Mouse (Mus musculus) neural tube, embryonic 15.5 days (tissue): ENCODE results near the gene Kif2c. TPM values are rescaled to one million over a fixed set of nuclear protein-coding genes. Genes with fewer than 3 reads are reported as not detected.

Experiments
- ATAC-seq: fragments of 200-750 bp; cut with Nextera tagmentation; 2 replicates; pipeline ENCODE4 v1.8.0; 2017; ENCODE audit warnings: mild to moderate bottlenecking, moderate TSS enrichment, moderate library complexity; ENCODE audit not compliant: low FRiP score
- H3K27ac ChIP-seq: fragments of 300-500 bp; sonication (generic); replicated peaks from 2 replicates; pipeline ENCODE4 v1.5.1; 2015; ENCODE audit warnings: mild to moderate bottlenecking, inconsistent platforms
- H3K27me3 ChIP-seq: fragments of 300-500 bp; sonication (generic); replicated peaks from 2 replicates; pipeline ENCODE4 v1.6.1; 2015; ENCODE audit warnings: inconsistent platforms
- H3K36me3 ChIP-seq: fragments of 300-500 bp; sonication (generic); 2 replicates; pipeline ENCODE4 v1.6.1; 2015; ENCODE audit warnings: inconsistent platforms
- H3K4me1 ChIP-seq: fragments of 300-500 bp; sonication (generic); 2 replicates; pipeline ENCODE4 v1.6.1; 2015; ENCODE audit warnings: inconsistent platforms
- H3K4me2 ChIP-seq: fragments of 300-500 bp; sonication (generic); 2 replicates; pipeline ENCODE4 v1.6.1; 2015; ENCODE audit warnings: inconsistent platforms, mild to moderate bottlenecking, moderate library complexity
- H3K4me3 ChIP-seq: fragments of 300-500 bp; sonication (generic); replicated peaks from 2 replicates; pipeline ENCODE4 v1.5.1; 2015; ENCODE audit warnings: mild to moderate bottlenecking, inconsistent platforms
- H3K9ac ChIP-seq: fragments of 300-500 bp; sonication (generic); replicated peaks from 2 replicates; pipeline ENCODE4 v1.6.1; 2015; ENCODE audit warnings: mild to moderate bottlenecking, inconsistent platforms
- H3K9me3 ChIP-seq: fragments of 300-500 bp; sonication (generic); replicated peaks from 2 replicates; pipeline ENCODE4 v1.6.1; 2016; ENCODE audit warnings: inconsistent platforms
- WGBS: fragments of 180-500 bp; shearing (Covaris S2); methylation state at CpG from one replicate; pipeline ENCODE4 v1.1.7; 2015; ENCODE audit warnings: mixed read lengths; 5-methylcytosine and 5-hydroxymethylcytosine counted together
- polyA plus RNA-seq: library from polyadenylated mRNA; unstranded; fragments of >200 nt; fragmentation: Nextera tagmentation; extraction: Ambion mirVana; gene quantifications from 2 replicates; pipeline ENCODE4 v1.2.1, GENCODE M21; 2015

The Kif2c gene
- polyA plus RNA-seq, 1 experiment from 2014 or later: 6.8 TPM

DNA sequence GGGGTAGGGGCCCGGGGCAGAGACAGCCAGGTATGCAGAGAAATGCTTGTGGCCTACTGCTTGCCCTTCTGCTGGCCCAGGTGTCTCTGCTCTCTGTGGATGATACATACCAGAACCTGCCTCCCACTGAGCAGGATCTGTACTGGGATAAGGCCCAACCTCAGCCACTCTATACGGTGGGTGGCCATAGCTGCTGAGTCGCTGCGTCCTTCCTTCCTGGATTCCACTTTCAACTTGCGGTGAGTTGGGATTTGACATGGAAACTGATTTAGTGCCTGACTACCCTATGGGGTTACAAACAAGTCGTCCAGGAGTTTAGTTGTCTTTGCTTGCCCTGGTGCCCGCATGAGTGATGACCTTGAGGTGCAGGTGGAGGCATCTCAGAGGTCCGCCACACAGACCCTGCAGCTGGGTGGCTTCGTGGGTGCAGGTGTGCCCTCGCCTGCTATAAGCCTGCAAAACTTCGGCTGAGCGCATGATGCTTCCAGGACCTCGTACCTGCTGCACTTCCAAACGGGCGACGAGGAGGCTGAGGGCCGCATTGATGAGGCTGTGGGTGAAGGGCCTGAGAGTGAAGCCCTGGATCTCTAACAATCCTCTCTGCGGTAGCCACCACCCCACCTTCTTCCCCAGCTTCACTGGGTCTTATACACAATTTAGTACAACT is 34.3 kb downstream of the Kif2c start:
- no peak overlapping the region for H3K27ac ChIP-seq
- peaks cover 34% of the 10 kb centered on the region for H3K36me3 ChIP-seq
- no peak overlapping the region for H3K4me2 ChIP-seq
- H3K9ac ChIP-seq: no peak overlapping the region
- H3K4me3 ChIP-seq: no peak overlapping the region
- no peaks in the 10 kb centered on the region for H3K27me3 ChIP-seq
- ATAC-seq: no peak
- peaks cover 9% of the 10 kb centered on the region for H3K4me1 ChIP-seq
- no peaks in the 10 kb centered on the region for H3K9me3 ChIP-seq
- 88% methylated on average over 18 of the region's 18 CpGs for WGBS

DNA sequence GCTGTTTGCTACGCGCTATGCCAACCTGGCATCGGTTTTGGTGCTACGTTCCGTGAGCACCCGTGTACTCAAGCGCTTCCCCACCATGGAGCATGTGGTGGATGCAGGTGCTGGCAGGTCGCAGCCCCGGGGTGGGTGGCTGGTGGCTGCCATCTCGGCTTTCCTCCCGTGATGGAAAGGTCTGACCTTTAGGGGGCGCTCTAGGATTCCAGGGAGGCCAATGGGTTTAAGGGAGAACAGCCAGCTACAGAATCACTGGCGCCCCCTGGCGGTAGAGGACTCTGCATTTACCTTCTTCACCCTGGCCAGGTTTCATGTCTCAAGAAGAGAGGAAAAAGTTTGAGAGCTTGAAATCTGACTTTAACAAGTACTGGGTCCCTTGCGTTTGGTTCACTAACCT is 36.3 kb downstream of the Kif2c start:
- Histone ChIP-seq H3K27ac (no peak overlapping the region), H3K4me2 (no peak overlapping the region), H3K4me3 (no peak overlapping the region), H3K4me1 (no peaks in the 10 kb centered on the region), H3K9ac (no peak overlapping the region), H3K9me3 (no peaks in the 10 kb centered on the region), H3K36me3 (peaks cover 16% of the 10 kb centered on the region), H3K27me3 (no peaks in the 10 kb centered on the region)
- WGBS: 32% methylated on average over 15 of the region's 15 CpGs
- no peak for ATAC-seq

DNA sequence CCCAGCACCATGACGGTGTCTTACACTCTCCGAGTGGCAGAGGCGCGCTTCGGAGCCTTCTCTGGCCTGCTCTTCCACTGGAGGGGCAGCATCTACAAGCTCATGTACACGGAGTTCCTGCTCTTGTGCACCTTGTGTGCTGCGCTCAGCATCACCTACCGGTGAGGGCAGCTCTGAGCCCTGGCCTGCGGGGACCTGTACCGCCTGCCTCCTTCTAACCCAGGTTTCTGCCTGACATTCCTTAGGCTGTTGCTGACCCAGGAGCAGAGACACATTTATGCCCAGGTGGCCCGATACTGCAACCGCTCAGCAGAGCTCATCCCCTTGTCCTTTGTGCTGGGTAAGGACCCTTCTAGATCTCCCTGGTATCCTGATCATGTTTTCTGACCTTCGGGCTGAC is 37.2 kb downstream of the Kif2c start:
- Histone ChIP-seq H3K4me1 (no peaks in the 10 kb centered on the region), H3K4me3 (no peak overlapping the region), H3K9ac (no peak overlapping the region), H3K4me2 (no peak overlapping the region), H3K9me3 (no peaks in the 10 kb centered on the region), H3K36me3 (peaks cover 6% of the 10 kb centered on the region), H3K27ac (no peak overlapping the region), H3K27me3 (no peaks in the 10 kb centered on the region)
- 91% methylated on average over 13 of the region's 13 CpGs for WGBS
- no peak for ATAC-seq

GRCm38 (mm10) chr4:117143023-117143422 is 39.4 kb downstream of the Kif2c start:
- Histone ChIP-seq H3K36me3 (no peaks in the 10 kb centered on the region), H3K27me3 (no peaks in the 10 kb centered on the region), H3K9ac (no peak overlapping the region), H3K4me2 (no peak overlapping the region), H3K9me3 (no peaks in the 10 kb centered on the region), H3K4me3 (no peak overlapping the region), H3K27ac (no peak overlapping the region), H3K4me1 (no peaks in the 10 kb centered on the region)
- WGBS: 48% methylated on average over 7 of the region's 7 CpGs
- no peak for ATAC-seq

GRCm38 (mm10) chr4:117140613-117141012 is 41.8 kb downstream of the Kif2c start:
- no peak overlapping the region for H3K9ac ChIP-seq
- H3K36me3 ChIP-seq: no peaks in the 10 kb centered on the region
- WGBS: 36% methylated on average over 4 of the region's 4 CpGs
- H3K4me2 ChIP-seq: no peak overlapping the region
- H3K4me1 ChIP-seq: no peaks in the 10 kb centered on the region
- H3K4me3 ChIP-seq: no peak overlapping the region
- H3K27ac ChIP-seq: no peak overlapping the region
- no peaks in the 10 kb centered on the region for H3K27me3 ChIP-seq
- no peaks in the 10 kb centered on the region for H3K9me3 ChIP-seq
- no peak for ATAC-seq

GRCm38 (mm10) chr4:117139217-117139612 is 43.2 kb downstream of the Kif2c start:
- no peak overlapping the region for H3K9ac ChIP-seq
- no peak overlapping the region for H3K4me3 ChIP-seq
- peaks cover 5% of the 10 kb centered on the region for H3K4me1 ChIP-seq
- H3K27ac ChIP-seq: no peak overlapping the region
- WGBS: 3% methylated on average over 2 of the region's 2 CpGs
- no peaks in the 10 kb centered on the region for H3K27me3 ChIP-seq
- ATAC-seq: no peak
- H3K9me3 ChIP-seq: no peaks in the 10 kb centered on the region
- no peak overlapping the region for H3K4me2 ChIP-seq
- no peaks in the 10 kb centered on the region for H3K36me3 ChIP-seq

DNA sequence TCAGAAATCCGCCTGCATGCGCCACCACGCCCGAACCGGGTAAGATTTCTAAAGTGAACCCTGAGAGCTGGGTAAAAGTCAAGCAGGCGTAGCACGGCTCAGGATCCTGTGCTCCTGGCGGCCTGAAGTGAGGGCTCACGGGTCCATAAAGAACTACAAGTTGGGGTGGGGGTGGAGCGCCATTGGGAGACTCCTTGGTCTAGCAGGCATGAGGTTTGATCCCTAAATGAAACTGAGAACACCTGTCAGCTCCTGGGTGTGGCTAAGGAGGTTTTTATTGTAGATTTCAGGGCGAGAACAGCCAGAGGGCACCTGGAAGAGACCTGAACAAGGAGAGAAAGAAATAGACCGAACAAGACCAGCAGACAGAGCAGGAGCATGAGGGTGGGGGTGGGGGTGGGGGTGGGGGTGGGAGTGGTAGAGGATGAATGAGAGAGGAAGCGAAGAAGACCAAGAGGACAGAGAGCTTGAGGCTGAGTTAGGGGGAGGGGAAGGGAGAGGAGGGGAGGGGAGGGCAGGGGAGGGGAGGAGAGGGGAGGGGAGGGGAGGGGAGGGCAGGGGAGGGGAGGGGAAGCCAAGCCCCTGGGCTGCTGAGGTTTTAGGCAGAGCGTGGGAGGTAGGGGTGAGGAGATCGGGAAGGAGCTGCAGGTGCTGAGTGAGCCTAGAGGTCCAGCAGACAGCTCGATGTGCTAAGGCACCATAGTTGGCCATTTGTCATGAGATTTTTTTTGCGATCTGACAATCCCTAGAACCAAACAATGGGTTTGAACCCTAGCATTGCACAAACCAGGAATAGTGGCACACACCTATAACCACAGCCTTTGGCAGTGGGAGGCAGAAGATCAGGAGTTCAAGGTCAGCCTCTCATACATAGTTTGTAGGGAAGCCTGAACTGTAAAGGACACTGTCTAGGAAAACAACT is 43.9 kb downstream of the Kif2c start:
- Histone ChIP-seq H3K27me3 (no peaks in the 10 kb centered on the region), H3K27ac (no peak overlapping the region), H3K36me3 (no peaks in the 10 kb centered on the region), H3K4me3 (no peak overlapping the region), H3K9ac (no peak overlapping the region), H3K9me3 (no peaks in the 10 kb centered on the region), H3K4me2 (no peak overlapping the region), H3K4me1 (peaks cover 9% of the 10 kb centered on the region)
- no peak for ATAC-seq
- WGBS: 72% methylated on average over 15 of the region's 17 CpGs

DNA sequence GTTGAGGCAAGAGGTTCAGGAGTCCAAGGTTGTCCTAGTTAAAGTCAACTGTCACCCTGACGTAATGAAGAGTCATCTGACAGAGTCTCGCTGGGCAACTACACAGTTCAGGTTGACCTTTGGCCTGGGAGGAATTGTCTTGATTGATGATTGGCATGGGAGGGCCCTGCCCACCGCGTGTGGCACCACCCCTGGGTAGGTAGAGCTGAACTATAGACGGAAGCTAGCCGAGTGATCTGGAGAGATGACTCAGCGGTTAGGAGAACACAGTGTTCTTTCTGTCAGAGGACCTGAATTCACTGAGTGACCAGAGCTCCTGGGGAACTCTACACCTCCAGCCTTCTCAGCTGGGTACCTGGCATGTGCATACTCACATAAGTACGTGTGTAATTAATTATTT is 46.4 kb downstream of the Kif2c start:
- Histone ChIP-seq H3K9ac (no peak overlapping the region), H3K9me3 (no peaks in the 10 kb centered on the region), H3K36me3 (peaks cover 5% of the 10 kb centered on the region; the same call in 1 of the 2 replicates), H3K27ac (no peak overlapping the region), H3K4me2 (no peak overlapping the region), H3K27me3 (no peaks in the 10 kb centered on the region), H3K4me1 (peaks cover 29% of the 10 kb centered on the region), H3K4me3 (no peak overlapping the region)
- ATAC-seq: no peak
- 36% methylated on average over 8 of the region's 8 CpGs for WGBS

GRCm38 (mm10) chr4:117134601-117134995 is 47.8 kb downstream of the Kif2c start:
- Histone ChIP-seq H3K4me3 (peak overlapping the region; percentile 91; the same call in 1 of the 2 replicates), H3K27ac (peak overlapping the region; percentile 88; the same call in 1 of the 2 replicates), H3K27me3 (no peaks in the 10 kb centered on the region), H3K36me3 (peaks cover 19% of the 10 kb centered on the region), H3K9ac (no peak overlapping the region), H3K4me2 (peak overlapping the region; percentile 73), H3K4me1 (peaks cover 29% of the 10 kb centered on the region), H3K9me3 (no peaks in the 10 kb centered on the region)
- ATAC-seq: no peak
- WGBS: 37% methylated on average over 2 of the region's 2 CpGs

DNA sequence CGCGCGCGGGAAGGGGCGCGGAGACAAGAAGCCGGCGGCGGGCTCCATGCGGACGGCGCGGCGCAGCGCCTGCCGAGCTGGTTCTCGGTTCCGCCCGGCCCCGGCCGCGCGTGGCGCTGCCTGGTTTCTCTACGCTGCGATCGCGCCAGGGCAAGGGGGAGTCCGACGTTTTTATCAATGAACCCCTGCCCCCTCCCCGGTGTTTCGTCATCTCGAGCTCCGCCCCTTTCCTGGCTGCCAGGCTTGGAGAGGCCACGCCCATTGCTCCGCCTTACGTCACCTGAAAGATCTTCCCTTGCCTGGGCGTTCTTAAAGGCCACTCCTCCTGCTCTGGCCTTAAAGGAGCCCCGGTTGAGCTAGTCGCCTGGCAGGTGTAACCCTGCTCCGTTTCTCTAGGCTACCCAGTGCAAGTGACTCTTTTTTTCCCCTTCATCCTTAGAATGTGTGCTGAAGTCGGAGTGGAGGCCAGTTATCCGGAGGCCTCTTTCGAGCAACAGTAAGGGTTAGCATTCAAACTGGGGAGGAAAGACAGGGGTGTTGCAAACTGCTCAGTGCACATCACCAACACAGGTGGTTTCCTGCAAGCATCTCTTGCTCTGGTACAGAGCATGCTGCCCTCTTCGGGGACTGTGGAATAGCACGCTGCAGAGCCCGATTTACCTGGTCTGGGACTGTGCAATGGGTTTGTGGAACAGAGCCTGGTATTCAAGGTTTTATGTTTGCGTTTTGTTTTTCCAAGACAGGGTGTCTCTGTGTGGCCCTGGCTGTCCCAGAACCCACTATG is 48.4 kb downstream of the Kif2c start, which contains the start of gene Plk3:
TSS of gene Plk3 (minus strand) at position 147 of the 784 bp plus-strand sequence.
- Histone ChIP-seq H3K4me3 (peak within 1 kb of the TSS; percentile 91), H3K36me3 (peaks cover 25% of the 10 kb centered on the region), H3K4me1 (peaks cover 29% of the 10 kb centered on the region), H3K4me2 (peak within 1 kb of the TSS; percentile 73), H3K27ac (peak within 1 kb of the TSS; percentile 88), H3K9ac (peak within 1 kb of the TSS; percentile 85), H3K9me3 (no peaks in the 10 kb centered on the region), H3K27me3 (no peaks in the 10 kb centered on the region)
- 2% methylated on average over 46 of the region's 48 CpGs for WGBS
- ATAC-seq: peak; percentile 93

GRCm38 (mm10) chr4:117133366-117133796 is 49.1 kb downstream of the Kif2c start:
- peak; percentile 49 for ATAC-seq
- Histone ChIP-seq H3K27me3 (no peaks in the 10 kb centered on the region), H3K9ac (peak overlapping the region; percentile 85), H3K27ac (peak overlapping the region; percentile 88), H3K4me1 (peaks cover 29% of the 10 kb centered on the region), H3K36me3 (peaks cover 30% of the 10 kb centered on the region), H3K4me3 (peak overlapping the region; percentile 91), H3K9me3 (no peaks in the 10 kb centered on the region), H3K4me2 (peak overlapping the region; percentile 73)
- under 1% methylated on average over 42 of the region's 42 CpGs for WGBS
